Mouse (Mus musculus): ENCODE data around the gene Nhlrc3.

GRCm38 (mm10) chr3:53478419-53479046, 15.4 kb upstream of the Nhlrc3 start:
- no peak for TF ChIP-seq POLR2A (IDR thresholded peaks at IDR 0.05; ENCODE audit: borderline replicate concordance, low read depth, low read length)
- no peak for TF ChIP-seq CTCF (IDR thresholded peaks at IDR 0.05; ENCODE audit: low read depth, low read length)
